Mouse (Mus musculus) MEL (cell line): ENCODE data around the gene Scarb1. TPM values are rescaled to one million over a fixed set of nuclear protein-coding genes. Genes with fewer than 3 reads are reported as not detected.

Source experiments
- DNase-seq: peaks from one replicate; pipeline ENCODE4 v3.0.0; 2011; ENCODE audit warnings: low read depth, low spot score
- H3K27ac ChIP-seq: 2 replicates; pipeline ENCODE4 v1.5.1; 2012; ENCODE audit warnings: low read depth, mild to moderate bottlenecking, control low read depth, low read length, moderate library complexity; ENCODE audit not compliant: control insufficient read depth
- H3K27me3 ChIP-seq, 2 experiments: fragments of 150-350 bp in 1 of 2; sonication (generic) in 1 of 2; 2 replicates each; pipeline ENCODE4 v1.6.1; 2012; ENCODE audit warnings: low read length in 2 of 2, mild to moderate bottlenecking in 2 of 2, improper control_type of control experiment in 1 of 2, moderate library complexity in 1 of 2; ENCODE audit not compliant: insufficient read depth in 2 of 2, control insufficient read depth in 1 of 2
- H3K36me3 ChIP-seq, 2 experiments: 2 replicates each; pipeline ENCODE4 v1.6.1; 2012 to 2014; ENCODE audit warnings: low read length in 2 of 2, improper control_type of control experiment in 1 of 2, inconsistent platforms in 1 of 2, mild to moderate bottlenecking in 1 of 2; ENCODE audit not compliant: insufficient read depth in 2 of 2, control insufficient read depth in 1 of 2
- H3K4me1 ChIP-seq, 2 experiments: fragments of 150-350 bp in 1 of 2; sonication (generic) in 1 of 2; 2 replicates each; pipeline ENCODE4 v1.6.1; 2012; ENCODE audit warnings: low read length in 2 of 2, improper control_type of control experiment in 1 of 2, mild to moderate bottlenecking in 1 of 2; ENCODE audit not compliant: insufficient read depth in 2 of 2, control insufficient read depth in 1 of 2
- H3K4me3 ChIP-seq, 2 experiments: fragments of 150-350 bp in 1 of 2; sonication (generic) in 1 of 2; 2 replicates each; pipeline ENCODE4 v1.5.1; 2012; ENCODE audit warnings: low read depth in 2 of 2, low read length in 2 of 2, mild to moderate bottlenecking in 2 of 2, moderate library complexity in 2 of 2, control low read depth in 1 of 2, improper control_type of control experiment in 1 of 2; ENCODE audit not compliant: control insufficient read depth in 1 of 2, insufficient read depth in 1 of 2
- H3K79me2 ChIP-seq: 2 replicates; pipeline ENCODE4 v1.6.1; 2012; ENCODE audit warnings: mild to moderate bottlenecking, low read length, moderate library complexity; ENCODE audit not compliant: control insufficient read depth, poor library complexity, insufficient read depth
- H3K9ac ChIP-seq: 2 replicates; pipeline ENCODE4 v1.6.1; 2012; ENCODE audit warnings: low read depth, mild to moderate bottlenecking, control low read depth, low read length, moderate library complexity; ENCODE audit not compliant: control insufficient read depth, poor library complexity, severe bottlenecking
- H3K9me3 ChIP-seq: fragments of 150-350 bp; sonication (generic); replicated peaks from 2 replicates; pipeline ENCODE4 v1.6.1; 2012; ENCODE audit warnings: mild to moderate bottlenecking, low read length, improper control_type of control experiment, moderate library complexity; ENCODE audit not compliant: insufficient read depth
- BHLHE40 ChIP-seq: IDR thresholded peaks from 2 replicates; pipeline ENCODE4 v1.6.1; 2012; ENCODE audit warnings: low read depth, mild to moderate bottlenecking, inconsistent platforms, low read length, improper control_type of control experiment, borderline replicate concordance
- CHD2 ChIP-seq: IDR thresholded peaks from 2 replicates; pipeline ENCODE4 v1.6.1; 2011; ENCODE audit warnings: low read length, improper control_type of control experiment
- E2F4 ChIP-seq: IDR thresholded peaks from 2 replicates; pipeline ENCODE4 v1.6.1; 2011; ENCODE audit warnings: low read depth, low read length, improper control_type of control experiment, borderline replicate concordance
- EP300 ChIP-seq, 2 experiments: IDR thresholded peaks; 2 replicates each; pipeline ENCODE4 v1.6.1; 2011; ENCODE audit warnings: improper control_type of control experiment in 2 of 2, low read length in 2 of 2, low read depth in 1 of 2, mild to moderate bottlenecking in 1 of 2
- HCFC1 ChIP-seq: IDR thresholded peaks from 2 replicates; pipeline ENCODE4 v1.6.1; 2012; ENCODE audit warnings: low read depth, mild to moderate bottlenecking, inconsistent platforms, low read length, improper control_type of control experiment, moderate library complexity
- JUND ChIP-seq: IDR thresholded peaks from 2 replicates; pipeline ENCODE4 v1.6.1; 2011; ENCODE audit warnings: low read depth, mild to moderate bottlenecking, improper control_type of control experiment, low read length
- MAX ChIP-seq: IDR thresholded peaks from 2 replicates; pipeline ENCODE4 v1.6.1; 2011; ENCODE audit warnings: low read length, improper control_type of control experiment
- MAZ ChIP-seq: IDR thresholded peaks from 2 replicates; pipeline ENCODE4 v1.6.1; 2012; ENCODE audit warnings: low read depth, mild to moderate bottlenecking, inconsistent platforms, low read length, improper control_type of control experiment
- MXI1 ChIP-seq: IDR thresholded peaks from 2 replicates; pipeline ENCODE4 v1.6.1; 2011; ENCODE audit warnings: mild to moderate bottlenecking, low read depth, low read length, improper control_type of control experiment
- POLR2A ChIP-seq, 2 experiments: IDR thresholded peaks; 2 replicates each; pipeline ENCODE4 v1.6.1; 2011 to 2012; ENCODE audit warnings: low read length in 2 of 2, mild to moderate bottlenecking in 2 of 2, control low read depth in 1 of 2, improper control_type of control experiment in 1 of 2, low read depth in 1 of 2, moderate library complexity in 1 of 2; ENCODE audit not compliant: control insufficient read depth in 1 of 2, insufficient read depth in 1 of 2, poor library complexity in 1 of 2
- POLR2AphosphoS2 ChIP-seq: IDR thresholded peaks from 2 replicates; pipeline ENCODE4 v1.6.1; 2011; ENCODE audit warnings: low read length, improper control_type of control experiment
- RAD21 ChIP-seq: IDR thresholded peaks from 2 replicates; pipeline ENCODE4 v1.6.1; 2011; ENCODE audit warnings: mild to moderate bottlenecking, low read depth, low read length, improper control_type of control experiment
- RCOR1 ChIP-seq: IDR thresholded peaks from 2 replicates; pipeline ENCODE4 v1.6.1; 2012; ENCODE audit warnings: low read depth, mild to moderate bottlenecking, inconsistent platforms, low read length, improper control_type of control experiment
- SMC3 ChIP-seq: IDR thresholded peaks from 2 replicates; pipeline ENCODE4 v1.6.1; 2011; ENCODE audit warnings: low read depth, low read length, improper control_type of control experiment
- TCF12 ChIP-seq: IDR thresholded peaks from 2 replicates; pipeline ENCODE4 v1.6.1; 2014; ENCODE audit warnings: low read depth, mild to moderate bottlenecking, inconsistent platforms, low read length, improper control_type of control experiment, moderate library complexity
- UBTF ChIP-seq: IDR thresholded peaks from 2 replicates; pipeline ENCODE4 v1.6.1; 2012; ENCODE audit warnings: low read depth, mild to moderate bottlenecking, inconsistent platforms, low read length, improper control_type of control experiment, moderate library complexity, borderline replicate concordance; ENCODE audit not compliant: insufficient read depth
- USF1 ChIP-seq: IDR thresholded peaks from 2 replicates; pipeline ENCODE4 v1.6.1; 2014; ENCODE audit warnings: low read depth, mild to moderate bottlenecking, inconsistent platforms, low read length, improper control_type of control experiment, moderate library complexity
- USF2 ChIP-seq, 2 experiments: IDR thresholded peaks; 2 replicates each; pipeline ENCODE4 v1.6.1; 2011 to 2012; ENCODE audit warnings: improper control_type of control experiment in 2 of 2, low read length in 2 of 2, borderline replicate concordance in 1 of 2, inconsistent platforms in 1 of 2, low read depth in 1 of 2, mild to moderate bottlenecking in 1 of 2; ENCODE audit not compliant: insufficient read depth in 1 of 2
- ZNF384 ChIP-seq: IDR thresholded peaks from 2 replicates; pipeline ENCODE4 v1.6.1; 2012; ENCODE audit warnings: low read depth, mild to moderate bottlenecking, inconsistent platforms, low read length, improper control_type of control experiment
- polyA plus RNA-seq, 2 experiments: library from polyadenylated mRNA; stranded (reverse) in 1 of 2; unstranded in 1 of 2; fragments of >175 nt in 1 of 2; fragments of >200 nt in 1 of 2; gene quantifications; 2 replicates each; pipeline versions ENCODE4 v1.2.1 to v1.2.4; 2012; ENCODE audit warnings: low replicate concordance in 2 of 2, low read depth in 1 of 2; ENCODE audit not compliant: insufficient read length in 2 of 2, insufficient read depth in 1 of 2, missing spikeins in 1 of 2
- total RNA-seq: library from RNA; depleted of rRNA; stranded (reverse); fragments of 300-350 nt; gene quantifications from 2 replicates; pipeline ENCODE4 v1.2.3, GENCODE M21; 2012

Scarb1 gene
- total and polyA plus RNA-seq, 3 experiments, result 53.1 to 98.3 TPM; not detected in 1

DNA sequence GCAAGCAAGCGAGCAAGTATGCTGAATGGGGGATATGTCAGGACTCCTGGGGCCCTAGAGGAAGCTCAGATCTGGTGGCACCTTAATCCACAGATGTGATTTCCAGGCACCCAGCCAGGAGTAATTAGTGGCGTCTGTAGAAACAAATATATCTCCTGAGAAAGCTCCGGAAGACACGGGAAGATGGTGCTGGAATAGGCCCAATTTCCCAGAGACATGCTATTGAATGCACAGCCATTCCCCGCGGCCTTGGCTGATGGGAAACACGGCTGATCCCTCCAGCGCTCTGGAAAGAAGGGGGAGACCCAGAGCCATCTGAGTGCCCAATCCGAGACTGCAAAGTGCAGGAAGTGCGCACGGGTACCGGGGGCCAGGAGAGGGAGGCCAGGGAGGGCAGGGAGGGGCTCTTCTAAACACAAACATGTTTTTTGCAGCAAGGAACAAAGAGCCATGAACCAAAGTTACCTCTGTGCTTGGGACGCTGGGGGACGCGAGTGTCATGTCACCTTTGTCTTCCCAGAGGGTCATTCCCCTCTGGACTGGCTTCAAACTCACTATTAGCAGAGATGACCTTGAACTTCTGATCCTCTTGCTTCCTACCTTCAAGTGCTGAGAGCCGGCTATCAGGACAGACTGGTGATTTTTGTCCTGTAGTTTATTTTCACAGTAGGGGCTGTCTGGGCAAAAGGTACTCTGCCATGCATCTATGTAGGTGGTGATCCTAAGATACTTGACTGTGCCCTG is 21.7 kb downstream of the Scarb1 start:
- TF ChIP-seq ZNF384 (no peak), MXI1 (no peak), EP300 (IDR thresholded peaks at IDR 0.05; ENCODE audit: low read depth in 1 of 2, low read length in 2 of 2) (no peak), TCF12 (no peak), USF1 (no peak), HCFC1 (no peak), POLR2A (IDR thresholded peaks at IDR 0.05; ENCODE audit: control insufficient read depth in 1 of 2, insufficient read depth in 1 of 2, low read depth in 1 of 2, low read length in 2 of 2, poor library complexity in 1 of 2) (no peak), E2F4 (no peak), RAD21 (no peak), UBTF (no peak), JUND (no peak)
- TF ChIP-seq, all 39 proteins: peak for 0
- no peak overlapping the region for H3K4me3 ChIP-seq
- H3K36me3 ChIP-seq, result peaks cover 3 to 4% of the 10 kb centered on the region in 2 experiments
- H3K27me3 ChIP-seq, result no peaks in the 10 kb centered on the region
- H3K9ac ChIP-seq, result no peak overlapping the region
- H3K27ac ChIP-seq, result no peak overlapping the region
- peaks cover 6% of the 10 kb centered on the region for H3K79me2 ChIP-seq
- no peak for DNase-seq
- peaks cover 8% of the 10 kb centered on the region in 2 experiments; a peak in 3 of 4 replicates for H3K4me1 ChIP-seq
- H3K9me3 ChIP-seq, result no peaks in the 10 kb centered on the region

DNA sequence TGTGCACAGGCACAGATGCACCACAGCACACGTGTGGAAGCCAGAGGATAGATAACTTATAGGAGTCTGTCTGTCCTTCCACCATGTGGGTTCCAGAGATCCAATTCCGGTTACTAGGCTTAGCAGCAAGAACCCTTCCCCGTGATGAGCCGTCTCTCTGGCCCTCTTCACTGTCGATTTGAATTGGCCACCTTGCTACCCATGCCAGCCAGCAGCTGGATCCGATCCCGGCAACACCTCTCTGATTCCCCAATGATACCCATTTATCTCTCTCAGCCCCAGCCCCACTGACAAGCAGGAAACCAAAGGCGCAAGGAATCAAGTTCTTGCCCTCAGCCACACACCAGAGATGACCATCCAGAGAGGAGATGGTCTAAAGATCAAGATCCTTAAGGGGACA is 22.9 kb downstream of the Scarb1 start:
- Histone ChIP-seq H3K9me3 (no peaks in the 10 kb centered on the region), H3K4me1 (peaks cover 8% of the 10 kb centered on the region in 2 experiments; a peak in 3 of 4 replicates)
- TF ChIP-seq MXI1 (no peak), TCF12 (no peak), JUND (no peak), SMC3 (no peak), MAZ (no peak), RCOR1 (no peak), CHD2 (no peak), USF1 (no peak), POLR2AphosphoS2 (no peak), BHLHE40 (no peak), MAX (no peak), POLR2A (IDR thresholded peaks at IDR 0.05; ENCODE audit: control insufficient read depth in 1 of 2, insufficient read depth in 1 of 2, low read depth in 1 of 2, low read length in 2 of 2, poor library complexity in 1 of 2) (no peak), USF2 (IDR thresholded peaks at IDR 0.05; ENCODE audit: borderline replicate concordance in 1 of 2, insufficient read depth in 1 of 2, low read depth in 1 of 2, low read length in 2 of 2) (no peak)
- TF ChIP-seq, all 39 proteins: peak for 0
- DNase-seq, result no peak
- Histone ChIP-seq H3K36me3 (peaks cover 3 to 4% of the 10 kb centered on the region in 2 experiments), H3K27me3 (no peaks in the 10 kb centered on the region), H3K4me3 (no peak overlapping the region), H3K9ac (no peak overlapping the region), H3K79me2 (peaks cover 5% of the 10 kb centered on the region), H3K27ac (no peak overlapping the region)
